Mouse (Mus musculus): Measurements from ENCODE around the gene Ksr1. TPM values are rescaled to one million over a fixed set of nuclear protein-coding genes. Genes with fewer than 3 reads are reported as not detected.

Gene Ksr1
- polyA plus RNA-seq, 1 experiment from 2014 or later = 3.3 TPM

- no peak overlapping the region for H3K27ac ChIP-seq (ENCODE audit: low read length)
- WGBS = 89% methylated on average over 8 of the region's 8 CpGs
- no peak for ATAC-seq (ENCODE audit: low read depth)
- no peaks in the 10 kb centered on the region for H3K27me3 ChIP-seq (ENCODE audit: control insufficient read depth, insufficient read depth, low read depth, low read length)
- H3K36me3 ChIP-seq (ENCODE audit: control insufficient read depth, insufficient read depth, low read length) = no peaks in the 10 kb centered on the region; the same call in 1 of the 2 replicates
- peaks cover 13% of the 10 kb centered on the region for H3K4me1 ChIP-seq (replicated peaks; ENCODE audit: control insufficient read depth, insufficient read depth, low read length)
- no peaks in the 10 kb centered on the region for H3K9me3 ChIP-seq (ENCODE audit: control insufficient read depth, low read length)
- H3K4me2 ChIP-seq (ENCODE audit: low read depth, low read length) = no peak overlapping the region
- no peak overlapping the region for H3K4me3 ChIP-seq (ENCODE audit: low read length)
- no peak overlapping the region for H3K9ac ChIP-seq (ENCODE audit: low read length)
These were observed 74.1 kb downstream of the Ksr1 start for GRCm38 (mm10) chr11:79072108-79072507.

GRCm38 (mm10) chr11:79071082-79071972 lies 74.9 kb downstream of the Ksr1 start:
- WGBS = 82% methylated on average over 7 of the region's 7 CpGs
- Histone ChIP-seq H3K27ac (ENCODE audit: low read length) (no peak overlapping the region), H3K36me3 (ENCODE audit: control insufficient read depth, insufficient read depth, low read length) (no peaks in the 10 kb centered on the region; the same call in 1 of the 2 replicates), H3K4me3 (ENCODE audit: low read length) (no peak overlapping the region), H3K27me3 (ENCODE audit: control insufficient read depth, insufficient read depth, low read depth, low read length) (no peaks in the 10 kb centered on the region), H3K9me3 (ENCODE audit: control insufficient read depth, low read length) (no peaks in the 10 kb centered on the region), H3K4me2 (ENCODE audit: low read depth, low read length) (no peak overlapping the region), H3K9ac (ENCODE audit: low read length) (no peak overlapping the region), H3K4me1 (replicated peaks; ENCODE audit: control insufficient read depth, insufficient read depth, low read length) (peaks cover 16% of the 10 kb centered on the region)
- ATAC-seq (ENCODE audit: low read depth) = no peak

- H3K36me3 ChIP-seq (ENCODE audit: control insufficient read depth, insufficient read depth, low read length) = no peaks in the 10 kb centered on the region; the same call in 1 of the 2 replicates
- H3K9ac ChIP-seq (ENCODE audit: low read length) = no peak overlapping the region
- 29% methylated on average over 9 of the region's 10 CpGs for WGBS
- no peak overlapping the region for H3K4me3 ChIP-seq (ENCODE audit: low read length)
- no peaks in the 10 kb centered on the region for H3K9me3 ChIP-seq (ENCODE audit: control insufficient read depth, low read length)
- no peaks in the 10 kb centered on the region; the same call in 1 of the 2 replicates for H3K27me3 ChIP-seq (ENCODE audit: control insufficient read depth, insufficient read depth, low read depth, low read length)
- no peak overlapping the region for H3K4me2 ChIP-seq (ENCODE audit: low read depth, low read length)
- ATAC-seq (ENCODE audit: low read depth) = peak; percentile 43
- H3K4me1 ChIP-seq (replicated peaks; ENCODE audit: control insufficient read depth, insufficient read depth, low read length) = peaks cover 28% of the 10 kb centered on the region
- no peak overlapping the region; the same call in 1 of the 2 replicates for H3K27ac ChIP-seq (ENCODE audit: low read length)
These were observed 76.6 kb downstream of the Ksr1 start for GRCm38 (mm10) chr11:79069453-79070153.

GRCm38 (mm10) chr11:79067172-79067571 lies 79.0 kb downstream of the Ksr1 start:
- H3K27me3 ChIP-seq (ENCODE audit: control insufficient read depth, insufficient read depth, low read depth, low read length) = no peaks in the 10 kb centered on the region; the same call in 1 of the 2 replicates
- H3K9ac ChIP-seq (ENCODE audit: low read length) = no peak overlapping the region
- 76% methylated on average over 4 of the region's 4 CpGs for WGBS
- no peak overlapping the region for H3K4me3 ChIP-seq (ENCODE audit: low read length)
- no peaks in the 10 kb centered on the region for H3K9me3 ChIP-seq (ENCODE audit: control insufficient read depth, low read length)
- no peak overlapping the region for H3K4me2 ChIP-seq (ENCODE audit: low read depth, low read length)
- H3K36me3 ChIP-seq (ENCODE audit: control insufficient read depth, insufficient read depth, low read length) = no peaks in the 10 kb centered on the region
- peaks cover 31% of the 10 kb centered on the region for H3K4me1 ChIP-seq (replicated peaks; ENCODE audit: control insufficient read depth, insufficient read depth, low read length)
- no peak overlapping the region for H3K27ac ChIP-seq (ENCODE audit: low read length)
- 0 out of 2 replicates have a peak, but pooled peaks have one; percentile 18 for ATAC-seq (ENCODE audit: low read depth)

- Histone ChIP-seq H3K27me3 (ENCODE audit: control insufficient read depth, insufficient read depth, low read depth, low read length) (no peaks in the 10 kb centered on the region; the same call in 1 of the 2 replicates), H3K9me3 (ENCODE audit: control insufficient read depth, low read length) (no peaks in the 10 kb centered on the region), H3K4me2 (ENCODE audit: low read depth, low read length) (no peak overlapping the region), H3K9ac (ENCODE audit: low read length) (no peak overlapping the region), H3K27ac (ENCODE audit: low read length) (peak overlapping the region; percentile 70), H3K4me3 (ENCODE audit: low read length) (no peak overlapping the region), H3K4me1 (replicated peaks; ENCODE audit: control insufficient read depth, insufficient read depth, low read length) (peaks cover 31% of the 10 kb centered on the region), H3K36me3 (ENCODE audit: control insufficient read depth, insufficient read depth, low read length) (no peaks in the 10 kb centered on the region)
- 61% methylated on average over 2 of the region's 2 CpGs for WGBS
- no peak for ATAC-seq (ENCODE audit: low read depth)
These were observed 80.0 kb downstream of the Ksr1 start for GRCm38 (mm10) chr11:79066191-79066530.

GRCm38 (mm10) chr11:79065463-79066190 lies 80.6 kb downstream of the Ksr1 start:
- no peak overlapping the region for H3K4me3 ChIP-seq (ENCODE audit: low read length)
- H3K9ac ChIP-seq (ENCODE audit: low read length) = no peak overlapping the region
- H3K27me3 ChIP-seq (ENCODE audit: control insufficient read depth, insufficient read depth, low read depth, low read length) = no peaks in the 10 kb centered on the region; the same call in 1 of the 2 replicates
- peak; percentile 18; the same call in 1 of the 2 replicates for ATAC-seq (ENCODE audit: low read depth)
- H3K4me1 ChIP-seq (replicated peaks; ENCODE audit: control insufficient read depth, insufficient read depth, low read length) = peaks cover 31% of the 10 kb centered on the region
- peak overlapping the region; percentile 70 for H3K27ac ChIP-seq (ENCODE audit: low read length)
- H3K4me2 ChIP-seq (ENCODE audit: low read depth, low read length) = no peak overlapping the region
- no peaks in the 10 kb centered on the region for H3K9me3 ChIP-seq (ENCODE audit: control insufficient read depth, low read length)
- 36% methylated on average over 11 of the region's 11 CpGs for WGBS
- no peaks in the 10 kb centered on the region for H3K36me3 ChIP-seq (ENCODE audit: control insufficient read depth, insufficient read depth, low read length)

- no peaks in the 10 kb centered on the region; the same call in 1 of the 2 replicates for H3K27me3 ChIP-seq (ENCODE audit: control insufficient read depth, insufficient read depth, low read depth, low read length)
- H3K9me3 ChIP-seq (ENCODE audit: control insufficient read depth, low read length) = no peaks in the 10 kb centered on the region
- no peak for ATAC-seq (ENCODE audit: low read depth)
- no peak overlapping the region for H3K27ac ChIP-seq (ENCODE audit: low read length)
- H3K36me3 ChIP-seq (ENCODE audit: control insufficient read depth, insufficient read depth, low read length) = no peaks in the 10 kb centered on the region
- H3K4me3 ChIP-seq (ENCODE audit: low read length) = no peak overlapping the region
- no peak overlapping the region for H3K4me2 ChIP-seq (ENCODE audit: low read depth, low read length)
- H3K9ac ChIP-seq (ENCODE audit: low read length) = no peak overlapping the region
- WGBS = 72% methylated on average over 8 of the region's 8 CpGs
- peaks cover 21% of the 10 kb centered on the region for H3K4me1 ChIP-seq (replicated peaks; ENCODE audit: control insufficient read depth, insufficient read depth, low read length)
These were observed 81.9 kb downstream of the Ksr1 start for GRCm38 (mm10) chr11:79064311-79064710.

GRCm38 (mm10) chr11:79063616-79064015 lies 82.6 kb downstream of the Ksr1 start:
- Histone ChIP-seq H3K36me3 (ENCODE audit: control insufficient read depth, insufficient read depth, low read length) (no peaks in the 10 kb centered on the region), H3K27me3 (ENCODE audit: control insufficient read depth, insufficient read depth, low read depth, low read length) (no peaks in the 10 kb centered on the region; the same call in 1 of the 2 replicates), H3K9ac (ENCODE audit: low read length) (no peak overlapping the region), H3K4me2 (ENCODE audit: low read depth, low read length) (no peak overlapping the region), H3K4me1 (replicated peaks; ENCODE audit: control insufficient read depth, insufficient read depth, low read length) (peaks cover 17% of the 10 kb centered on the region), H3K9me3 (ENCODE audit: control insufficient read depth, low read length) (no peaks in the 10 kb centered on the region), H3K27ac (ENCODE audit: low read length) (no peak overlapping the region), H3K4me3 (ENCODE audit: low read length) (no peak overlapping the region)
- ATAC-seq (ENCODE audit: low read depth) = no peak
- 58% methylated on average over 7 of the region's 7 CpGs for WGBS
